Mouse (Mus musculus): ENCODE measurements around the gene Matn4.

DNA sequence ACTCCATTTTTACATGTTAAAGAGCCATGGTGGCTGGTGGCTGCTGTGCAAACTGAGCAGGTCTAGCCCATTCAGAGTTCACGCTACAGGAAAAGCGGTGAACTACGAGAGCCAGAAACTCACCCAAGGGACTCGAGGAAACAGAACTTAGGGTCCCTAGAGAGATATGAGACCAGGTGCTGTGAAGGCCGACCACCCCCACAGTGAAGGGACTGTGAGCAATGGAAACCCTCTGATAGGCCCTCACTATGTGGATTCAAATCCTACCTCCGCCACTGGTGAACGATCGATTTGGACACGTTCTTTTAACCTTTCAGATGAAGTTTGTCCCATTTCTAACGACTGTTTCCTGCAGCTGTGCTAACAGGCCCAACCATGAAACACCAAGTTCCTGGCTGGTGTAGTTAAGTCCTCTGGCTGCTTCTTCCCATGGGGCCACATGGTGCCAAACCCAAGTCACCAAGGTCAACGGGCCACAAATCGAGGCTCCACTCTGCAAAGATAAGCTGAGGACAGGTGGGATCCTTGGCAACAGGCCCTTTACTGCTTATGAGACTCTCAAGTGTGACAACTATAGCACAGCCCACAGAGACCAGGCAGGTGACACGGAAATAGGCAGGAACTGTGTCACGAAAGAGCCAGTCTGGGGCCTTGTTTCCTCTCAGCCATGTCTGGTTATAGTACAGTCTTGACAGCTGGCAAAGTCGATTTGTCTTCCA, 17.9 kb upstream of the Matn4 start:
- TF ChIP-seq CTCF (IDR thresholded peaks at IDR 0.05; ENCODE audit: borderline replicate concordance, control insufficient read depth, extremely low read depth, insufficient read depth, low read length, poor library complexity) (no peak), POLR2A (IDR thresholded peaks at IDR 0.05; ENCODE audit: control insufficient read depth, extremely low read depth, insufficient read depth, low read length, poor library complexity) (no peak)
